Mouse (Mus musculus) adrenal gland, postnatal 25 days (tissue): Measurements from ENCODE around the gene Ccdc6. TPM values are rescaled to one million over a fixed set of nuclear protein-coding genes. Genes with fewer than 3 reads are reported as not detected.

ENCODE experiments used
- DNase-seq: peaks from one replicate; pipeline ENCODE4 v3.0.0; 2021; ENCODE audit warnings: mixed read lengths
- total RNA-seq: library from RNA; stranded (reverse); gene quantifications from 2 replicates; pipeline ENCODE4 v1.2.3, GENCODE M21; 2021

Gene Ccdc6
- total RNA-seq, 1 experiment from 2014 or later = 50.0 TPM

DNA sequence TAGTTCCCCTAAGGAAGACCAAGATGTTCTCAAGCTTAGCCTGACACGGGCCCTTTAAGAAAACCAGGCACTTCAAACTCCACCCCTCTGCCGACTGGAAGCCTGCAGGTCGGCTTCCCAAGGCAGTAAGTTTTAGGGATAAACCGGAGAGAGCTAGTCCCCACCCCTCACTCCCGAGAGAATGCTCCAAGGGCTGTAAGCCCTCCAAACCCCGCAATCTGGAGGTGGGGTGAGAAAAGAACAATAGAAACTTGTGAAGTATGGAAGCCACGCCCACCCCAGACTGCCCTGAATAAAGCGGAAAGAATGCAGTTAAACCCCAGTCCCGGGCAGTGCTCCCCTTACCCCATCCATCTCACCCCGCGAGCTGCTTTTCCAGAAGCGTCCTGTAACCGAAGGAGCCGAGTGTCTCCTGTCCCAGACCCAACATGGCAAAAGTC is 1.9 kb upstream of the Ccdc6 start:
- DNase-seq = peak; percentile 53

DNA sequence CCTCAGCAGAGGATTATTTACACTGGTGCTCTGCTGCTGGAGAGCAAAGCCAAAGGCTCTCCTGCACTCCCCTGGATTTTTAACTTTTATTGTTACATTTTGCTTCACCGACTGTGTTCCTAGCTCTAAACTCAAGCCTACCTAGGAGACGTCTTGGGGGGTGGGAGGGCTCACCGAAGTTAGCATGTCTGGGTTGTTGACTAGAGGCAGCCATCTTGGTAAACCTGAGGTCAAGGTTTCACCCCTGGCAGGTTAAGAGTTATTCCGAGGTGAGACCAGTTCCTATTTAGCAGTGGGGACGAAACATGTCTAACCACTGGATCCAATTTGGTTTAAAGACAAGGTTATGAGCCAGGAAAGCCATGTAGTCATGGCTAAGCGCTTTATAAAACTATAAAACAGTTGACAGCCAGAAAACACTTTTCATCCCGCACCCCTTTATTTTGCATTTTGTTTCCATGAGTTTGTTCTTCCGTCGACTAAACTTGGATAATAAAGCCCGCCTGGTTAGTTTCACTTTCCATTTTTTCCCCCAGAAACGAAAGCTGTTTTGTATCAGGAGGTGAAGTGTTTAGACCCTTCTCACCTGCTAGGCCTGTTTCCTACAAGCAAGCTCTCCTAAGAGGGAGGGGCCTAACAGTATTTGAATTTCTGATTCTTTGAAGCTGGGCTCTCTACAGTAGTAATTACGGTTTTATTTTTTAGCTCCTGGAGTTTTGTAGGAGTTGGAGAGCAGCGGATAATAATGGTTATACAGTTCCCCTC is 1.2 kb upstream of the Ccdc6 start:
- DNase-seq = no peak

DNA sequence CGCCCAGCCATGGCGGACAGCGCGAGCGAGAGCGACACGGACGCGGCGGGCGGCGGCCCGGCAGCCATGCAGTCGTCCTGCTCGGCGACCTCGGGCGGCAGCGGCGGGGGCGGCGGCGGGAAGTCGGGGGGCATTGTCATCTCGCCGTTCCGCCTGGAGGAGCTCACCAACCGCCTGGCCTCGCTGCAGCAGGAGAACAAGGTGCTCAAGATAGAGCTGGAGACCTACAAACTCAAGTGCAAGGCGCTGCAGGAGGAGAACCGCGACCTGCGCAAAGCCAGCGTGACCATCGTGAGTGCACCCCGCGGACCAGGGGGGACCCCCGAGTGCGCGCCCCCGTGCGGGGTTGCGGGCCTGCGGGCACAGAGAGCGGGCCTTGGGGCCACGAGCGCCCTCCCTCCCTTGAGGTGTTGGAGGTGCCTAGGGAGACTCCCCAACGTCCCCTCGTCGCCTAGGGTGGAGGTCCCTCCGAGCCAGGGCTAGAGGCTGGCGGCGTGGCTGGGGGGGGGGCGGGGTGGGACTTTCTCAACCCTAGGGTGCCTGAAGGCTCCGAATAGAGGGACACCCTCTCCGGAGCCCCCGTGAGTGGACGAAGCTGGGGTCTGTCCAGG is 475 bp downstream of the Ccdc6 start:
- peak; percentile 41 for DNase-seq

DNA sequence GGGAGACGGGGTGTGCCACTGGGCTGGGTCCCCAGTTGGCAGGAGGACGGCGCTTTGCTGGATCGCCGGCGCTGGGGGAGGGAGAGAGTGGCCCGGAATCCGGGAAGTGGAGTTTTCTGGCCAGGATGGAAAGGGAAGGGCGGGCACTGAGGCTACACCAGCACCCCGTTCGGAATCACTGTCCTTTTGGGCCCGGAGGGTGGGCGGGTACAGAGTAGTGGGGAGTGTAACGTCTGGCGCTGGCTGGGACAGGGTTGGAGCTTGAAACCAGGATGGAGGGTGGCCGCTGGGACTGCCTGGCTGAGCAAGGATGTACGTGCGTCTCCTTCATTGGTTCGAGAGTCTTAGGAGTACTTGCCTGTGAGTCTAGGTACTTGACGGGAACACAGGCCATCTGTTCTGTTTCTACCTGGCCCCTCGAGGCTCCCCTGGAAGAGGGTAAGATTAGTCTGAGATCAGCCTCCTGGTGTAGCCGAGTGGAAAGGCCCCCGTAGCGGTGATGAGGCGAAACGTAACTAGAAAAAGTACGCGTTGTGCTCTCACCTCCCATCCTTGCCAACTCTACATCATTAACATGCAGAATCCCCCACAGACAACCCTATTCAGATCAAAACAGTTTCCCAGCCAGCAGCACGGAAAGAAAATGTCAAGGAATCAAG is 1.1 kb downstream of the Ccdc6 start:
- DNase-seq = peak; percentile 58

DNA sequence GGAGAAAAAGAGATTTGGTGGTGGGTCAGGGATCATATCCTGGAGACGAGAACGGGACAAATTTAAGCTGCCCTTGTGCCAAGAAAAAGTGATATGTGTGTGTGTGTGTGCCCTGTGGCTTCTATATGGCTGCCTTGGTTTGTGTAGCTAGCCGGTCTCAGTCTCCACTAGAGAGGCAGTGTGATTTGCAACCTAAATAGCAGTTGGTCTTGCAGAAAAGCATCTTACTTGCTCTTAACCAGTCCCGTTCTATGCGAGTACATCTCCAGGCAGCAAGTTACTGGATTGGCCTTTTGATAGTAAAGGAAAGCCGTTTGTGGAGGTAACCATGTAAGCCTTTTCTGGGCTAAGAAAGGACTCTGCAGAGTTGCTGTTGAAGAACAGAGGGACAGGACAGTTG is 1.7 kb downstream of the Ccdc6 start:
- no peak for DNase-seq

DNA sequence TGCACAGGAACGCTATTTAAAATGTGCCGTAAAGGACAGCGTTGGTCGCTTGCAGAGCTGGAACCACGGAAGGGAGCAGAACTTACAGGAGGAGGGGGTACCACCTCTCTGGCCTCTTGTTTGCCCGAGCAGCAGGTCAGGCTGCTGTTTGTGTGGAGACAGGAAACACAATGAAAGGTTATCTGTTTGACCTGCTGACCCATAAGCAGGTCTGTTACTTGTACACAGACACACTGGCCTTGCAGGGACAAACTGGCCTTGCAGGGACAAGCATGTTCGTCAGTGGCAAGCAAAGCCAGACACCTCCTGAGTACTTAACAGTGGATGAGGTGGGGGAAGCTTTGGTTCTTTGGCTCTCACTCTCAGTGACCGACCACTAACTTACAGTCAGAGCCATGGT is 2.1 kb downstream of the Ccdc6 start:
- DNase-seq = no peak

DNA sequence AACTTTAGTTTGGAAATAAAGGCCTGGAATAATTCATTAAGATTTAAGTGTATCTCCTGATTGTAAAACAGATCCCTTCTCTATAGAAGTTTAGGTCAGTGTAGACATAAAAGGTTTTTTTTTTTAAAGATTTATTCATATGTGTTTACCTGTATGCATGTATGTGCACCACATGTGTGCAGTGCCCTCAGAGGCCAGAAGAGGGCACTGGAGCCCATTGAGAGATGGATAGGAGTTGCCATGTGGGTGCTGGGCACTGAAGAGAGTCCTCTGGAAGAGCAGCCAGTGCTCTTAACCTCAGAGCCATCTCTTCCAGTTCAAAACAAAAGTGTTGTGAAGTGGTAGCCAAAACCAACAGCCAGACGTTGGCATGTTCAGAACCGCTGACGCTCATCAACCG is 5.2 kb downstream of the Ccdc6 start:
- DNase-seq = no peak

DNA sequence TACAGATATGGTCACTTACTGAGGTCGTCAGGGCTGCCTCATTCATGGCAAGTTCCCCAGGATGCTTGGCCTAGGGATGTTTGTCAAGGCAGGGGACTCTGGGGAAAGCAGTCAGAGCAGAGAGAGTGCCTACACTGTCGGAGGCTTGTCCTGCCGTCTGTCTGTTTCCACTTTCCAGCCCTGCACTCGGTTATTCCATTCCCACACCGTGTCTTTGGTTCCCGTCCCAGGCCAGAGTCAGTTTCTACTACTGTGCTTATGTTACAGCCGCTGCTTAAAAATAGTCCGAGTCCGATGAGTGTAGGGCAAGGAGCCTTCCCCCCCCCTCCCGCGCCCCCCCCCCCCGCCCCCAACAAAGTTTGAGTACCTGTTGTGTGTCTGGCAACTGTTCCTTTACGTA is 11.1 kb downstream of the Ccdc6 start:
- DNase-seq = no peak

DNA sequence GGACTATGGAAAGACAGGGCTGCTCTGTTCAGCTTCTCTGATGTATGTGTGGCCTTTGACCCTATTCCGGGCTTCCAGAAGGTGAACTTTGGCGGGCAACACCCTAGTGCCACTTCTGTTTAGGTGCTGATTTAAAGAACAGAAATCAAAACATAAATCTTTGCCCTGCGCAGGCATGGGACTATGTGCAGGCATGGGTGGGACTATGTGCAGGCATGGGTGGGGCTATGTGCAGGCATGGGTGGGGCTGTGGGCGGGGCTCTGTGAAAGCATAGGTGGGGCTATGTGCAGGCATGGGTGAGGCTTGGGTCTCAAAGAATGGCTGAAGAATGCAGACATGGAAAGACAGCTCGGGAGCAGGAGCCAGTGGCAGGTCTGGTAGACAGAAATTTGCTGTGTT is 13.1 kb downstream of the Ccdc6 start:
- DNase-seq = no peak

DNA sequence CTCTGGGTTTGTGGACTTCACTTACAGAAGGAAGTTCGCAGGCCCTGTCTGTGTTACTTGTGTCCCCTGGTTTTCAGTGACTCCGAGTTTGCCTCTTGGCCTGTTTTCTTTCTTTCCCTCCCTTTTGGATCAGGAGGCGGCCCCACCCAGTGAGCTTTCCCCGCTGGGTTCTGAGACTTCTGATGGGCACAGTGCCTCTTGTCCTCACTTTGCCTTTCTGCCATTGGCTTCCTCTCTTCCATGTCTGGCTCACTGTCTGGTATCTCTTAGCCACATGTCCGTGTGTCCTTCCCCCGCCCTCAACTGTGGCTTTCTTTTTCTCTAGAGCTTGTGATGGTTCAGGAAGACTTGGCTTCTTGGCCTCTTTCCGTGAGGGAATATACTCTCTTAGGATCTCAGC is 13.9 kb downstream of the Ccdc6 start:
- DNase-seq = no peak

DNA sequence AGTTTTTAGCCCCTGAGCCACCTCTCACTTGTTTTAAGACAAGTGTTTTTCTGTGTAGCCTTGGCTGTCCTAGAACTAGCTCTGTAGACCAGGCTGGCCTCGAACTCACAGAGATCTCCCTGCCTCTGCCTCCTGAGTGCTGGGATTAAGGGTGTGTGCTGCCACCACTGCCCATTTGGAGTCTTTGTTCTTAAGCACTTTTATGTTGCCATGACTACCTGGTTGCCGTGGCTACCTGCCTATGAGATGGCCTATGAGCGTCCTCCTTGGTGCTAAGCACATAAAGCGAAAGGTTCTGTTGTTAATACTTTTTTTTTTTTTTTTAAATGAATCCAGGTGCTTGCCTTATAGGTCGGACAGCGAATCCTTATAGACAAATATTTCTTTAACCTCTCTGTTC is 14.7 kb downstream of the Ccdc6 start:
- DNase-seq = no peak

DNA sequence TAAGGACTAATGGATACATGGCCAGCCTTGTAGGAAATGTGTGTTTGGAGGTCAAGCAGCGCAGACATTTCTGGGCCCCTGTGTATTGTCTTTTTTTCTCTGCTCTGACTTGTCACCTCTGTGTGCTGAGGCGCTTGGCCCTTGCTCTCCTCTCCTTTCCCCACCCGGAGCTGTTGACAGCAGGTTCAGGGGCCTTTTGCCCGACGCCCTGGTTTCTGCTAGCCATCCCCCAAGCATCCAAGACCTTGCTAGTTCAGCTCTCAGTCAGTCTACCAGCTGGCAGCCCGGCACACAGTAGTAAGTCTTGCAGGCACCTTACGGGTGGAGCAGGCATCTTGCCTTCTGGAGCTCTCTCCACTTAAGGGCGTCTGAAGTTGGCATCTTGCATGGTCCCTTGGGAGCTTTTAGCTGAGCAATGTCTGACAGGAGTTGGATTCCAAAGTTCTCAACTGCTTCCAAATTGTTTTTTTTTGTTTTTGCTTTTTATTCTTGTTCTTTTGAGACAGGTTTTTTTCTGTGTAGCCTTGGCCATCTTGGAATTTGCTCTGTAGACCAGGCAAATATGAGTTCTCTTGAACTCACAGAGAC is 17.2 kb downstream of the Ccdc6 start:
- DNase-seq = no peak

DNA sequence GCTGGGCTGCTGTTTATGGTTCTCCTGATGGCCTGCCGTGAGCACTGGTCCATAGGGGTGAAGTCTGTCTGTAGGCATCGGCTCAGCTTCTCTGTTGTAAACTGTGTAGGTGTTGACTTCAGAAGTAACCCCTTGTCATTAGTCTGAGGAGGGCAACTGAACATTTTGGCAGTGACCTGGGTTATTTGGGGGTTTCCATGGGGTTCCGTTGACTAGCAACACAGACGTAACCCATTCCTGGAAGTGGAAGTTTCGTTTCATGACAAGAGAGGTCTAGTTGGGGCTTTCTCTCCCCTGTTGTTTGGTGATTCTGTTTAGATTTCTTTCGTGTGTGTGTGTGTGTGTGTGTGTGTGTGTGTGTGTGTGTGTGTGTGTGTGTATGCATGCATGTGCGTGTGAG is 19.5 kb downstream of the Ccdc6 start:
- DNase-seq = no peak

DNA sequence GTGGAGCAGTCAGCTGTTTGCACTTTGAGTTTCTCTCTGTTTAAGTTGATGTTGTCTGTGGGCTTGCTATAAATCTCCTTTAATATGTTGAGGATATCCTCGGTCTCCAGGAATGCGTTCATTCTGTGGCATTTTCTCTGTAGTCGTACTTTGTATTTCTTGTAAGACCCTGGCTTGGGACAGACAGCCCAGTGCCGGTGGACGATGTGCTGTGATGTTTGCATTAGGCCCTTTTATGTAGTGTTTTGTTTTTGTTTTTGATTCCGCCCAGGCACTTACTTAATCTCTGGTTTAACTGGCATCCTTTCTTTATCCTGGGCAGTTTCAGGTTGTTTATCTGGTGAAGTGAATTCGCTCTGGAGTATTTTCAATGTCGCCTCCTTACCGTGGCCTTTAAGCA is 22.5 kb downstream of the Ccdc6 start:
- no peak for DNase-seq

DNA sequence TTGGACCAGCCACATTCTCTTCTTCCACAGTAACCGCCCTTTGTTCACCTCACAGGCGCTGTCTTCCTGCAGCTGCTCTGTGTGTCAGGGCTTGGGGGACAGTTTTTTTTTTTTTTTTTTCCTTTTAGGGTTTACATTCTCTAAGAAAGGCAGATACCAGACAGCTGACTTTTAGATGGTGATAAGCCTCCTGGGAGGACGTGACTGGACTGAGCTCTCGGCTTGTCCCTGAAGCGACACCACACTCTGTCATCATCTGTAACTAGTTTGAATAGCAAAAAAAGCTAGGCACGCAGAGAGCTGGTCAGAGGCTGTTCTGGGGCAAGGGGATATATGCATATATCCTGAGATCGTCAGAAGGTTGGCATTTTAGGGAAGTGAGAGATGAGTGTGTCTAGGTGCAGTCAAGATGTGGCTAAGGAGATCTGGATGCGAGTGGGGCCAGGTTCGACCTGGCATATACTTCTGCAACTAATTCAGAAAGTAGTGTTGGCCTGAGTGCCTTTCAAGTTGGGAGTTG is 23.0 kb downstream of the Ccdc6 start:
- DNase-seq = peak; percentile 19

DNA sequence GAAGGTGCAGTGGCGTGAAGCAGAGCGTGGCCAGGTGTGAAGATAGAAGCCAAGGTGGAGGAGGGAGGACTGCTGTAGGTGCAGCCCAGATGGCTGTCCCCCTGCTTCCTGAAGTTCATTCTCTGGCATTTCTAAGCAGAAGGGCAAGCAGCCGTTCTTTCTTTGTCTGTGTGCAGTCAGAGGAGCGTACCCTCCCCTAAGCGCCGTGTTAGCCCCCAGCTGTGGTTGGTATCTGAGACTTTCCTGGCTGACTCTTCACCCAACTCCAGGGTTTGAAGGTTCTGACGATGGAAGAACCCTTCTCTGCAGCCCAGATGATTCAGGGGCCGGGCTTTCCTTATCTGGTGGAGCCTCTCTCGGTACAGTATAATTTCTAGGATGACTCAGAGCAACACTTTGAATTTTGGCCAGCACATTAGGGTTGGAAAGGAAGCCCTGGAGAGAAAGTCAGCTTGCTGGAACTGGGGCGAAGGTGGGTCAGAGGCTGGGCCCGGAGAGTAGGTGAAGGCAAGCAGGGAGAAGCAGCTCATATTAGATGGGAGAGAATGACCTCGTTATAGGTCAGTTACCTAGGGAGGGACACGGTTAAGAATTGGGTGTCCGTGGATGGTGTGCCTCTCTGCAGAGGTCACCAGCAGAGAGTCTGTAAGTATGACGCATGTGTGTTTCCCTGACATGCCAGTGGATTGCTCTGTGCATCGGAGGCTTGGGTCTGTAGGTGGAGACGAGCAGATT is 23.9 kb downstream of the Ccdc6 start:
- DNase-seq = peak; percentile 53

DNA sequence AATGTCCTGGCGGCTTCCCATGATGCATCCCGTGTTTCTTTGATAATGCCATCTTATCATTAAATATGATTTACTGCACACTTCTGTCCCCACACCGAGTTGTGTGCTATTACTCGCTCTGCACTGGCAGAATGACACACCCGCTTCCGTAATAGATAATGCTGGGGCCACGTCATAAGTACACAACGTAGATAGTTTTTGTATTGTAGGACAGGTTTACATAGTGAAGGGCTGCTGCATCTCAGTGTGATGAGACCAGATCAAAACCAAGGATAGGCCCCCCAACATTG is 24.4 kb downstream of the Ccdc6 start:
- no peak for DNase-seq

DNA sequence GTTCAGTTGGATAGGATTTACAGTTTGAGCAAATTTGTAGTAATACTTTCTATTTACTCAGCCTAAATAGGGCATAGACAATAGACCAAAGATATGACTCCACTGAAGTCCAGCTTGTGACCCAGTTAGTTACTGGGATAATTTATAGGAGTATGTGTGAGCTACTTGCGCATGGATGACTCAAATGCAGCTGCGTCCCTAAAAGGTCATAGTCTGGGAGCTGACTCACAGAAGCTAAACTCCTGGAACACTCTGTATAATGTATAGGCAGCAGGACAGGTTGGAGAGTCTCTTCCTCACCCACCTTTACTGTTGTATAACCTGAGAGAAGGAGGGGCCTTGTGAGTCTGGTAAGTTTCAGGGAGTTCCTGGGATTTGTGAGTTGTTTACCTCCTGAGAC is 26.5 kb downstream of the Ccdc6 start:
- no peak for DNase-seq

DNA sequence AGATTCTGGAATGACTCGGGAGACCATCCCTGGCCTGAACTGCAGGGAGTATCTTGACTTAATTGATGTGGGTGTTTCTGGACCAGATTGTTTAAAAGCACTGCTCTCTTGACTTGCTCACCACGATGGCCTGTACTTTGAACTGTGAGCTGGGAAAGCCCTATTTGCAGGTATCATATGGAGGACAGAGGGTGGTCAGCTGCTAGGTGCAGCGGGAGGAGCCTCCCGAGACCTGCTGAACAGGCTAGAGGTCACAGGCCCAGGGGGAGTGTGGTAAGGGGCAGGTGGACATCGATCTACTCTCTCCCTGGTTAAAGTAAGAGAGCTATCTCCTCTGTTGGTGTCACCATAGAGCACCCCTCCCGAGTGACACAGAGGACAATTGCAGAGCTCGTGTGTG is 28.6 kb downstream of the Ccdc6 start:
- DNase-seq = no peak

DNA sequence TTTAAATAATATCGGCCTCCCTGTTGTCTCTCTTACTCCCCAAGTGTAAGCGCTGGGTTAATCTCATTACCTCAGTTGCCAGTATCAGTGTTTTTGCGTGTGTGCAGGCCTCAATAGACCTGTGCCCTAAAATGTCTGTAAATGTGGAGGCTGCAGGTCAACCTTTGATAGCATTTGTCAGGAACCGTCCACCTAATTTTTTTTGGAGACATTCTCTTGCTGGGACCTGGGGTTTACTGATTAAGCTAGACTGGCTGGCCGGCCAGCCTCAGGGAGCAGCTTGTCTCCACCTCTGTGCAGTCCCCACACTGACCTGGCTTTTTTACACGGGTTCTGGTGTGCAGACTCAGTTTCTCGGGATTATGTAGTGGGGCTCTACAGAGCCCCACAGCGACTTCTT is 30.4 kb downstream of the Ccdc6 start:
- no peak for DNase-seq

DNA sequence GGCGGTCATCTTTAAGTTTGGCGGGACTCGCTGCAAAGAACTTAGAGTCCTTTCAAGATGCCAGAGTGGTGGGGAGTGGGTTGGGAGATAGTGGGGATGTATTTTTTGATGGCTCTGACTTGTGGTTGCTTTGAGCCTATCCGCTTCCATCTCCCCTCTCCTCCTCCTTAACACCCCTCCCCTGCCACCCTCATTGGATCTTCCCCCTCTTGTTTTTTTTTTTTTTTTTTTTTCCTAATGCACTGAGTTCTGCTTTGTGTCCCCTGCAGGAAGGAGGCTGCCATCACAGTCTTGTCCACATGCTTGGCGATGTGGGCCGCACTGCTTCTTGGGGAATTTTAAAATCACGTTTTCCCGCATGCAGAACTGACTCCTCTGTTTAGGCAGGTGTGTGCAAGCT is 31.5 kb downstream of the Ccdc6 start:
- DNase-seq = no peak

DNA sequence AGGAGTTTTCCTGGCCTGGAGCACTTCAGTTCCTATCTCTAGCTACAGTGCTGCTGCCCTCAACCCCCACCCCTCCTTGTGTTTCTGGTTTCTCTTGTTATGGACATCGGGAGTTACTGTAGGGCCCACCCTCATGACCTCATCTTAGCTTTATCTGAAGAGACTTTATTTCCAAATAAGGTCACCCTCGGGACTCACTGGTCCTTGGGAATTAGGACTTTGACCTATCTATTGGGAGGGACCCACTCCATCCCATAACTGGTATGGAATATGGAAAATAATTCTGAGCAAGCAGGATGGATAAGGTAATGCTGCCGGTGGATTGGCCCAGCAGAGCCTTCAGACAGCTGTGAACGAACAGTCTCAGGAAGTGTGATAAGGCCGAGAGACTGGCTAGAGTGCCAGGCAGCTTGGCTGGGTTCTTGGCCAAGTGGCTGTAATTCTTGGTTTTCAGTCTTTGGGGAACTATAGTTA is 35.2 kb downstream of the Ccdc6 start:
- DNase-seq = no peak

DNA sequence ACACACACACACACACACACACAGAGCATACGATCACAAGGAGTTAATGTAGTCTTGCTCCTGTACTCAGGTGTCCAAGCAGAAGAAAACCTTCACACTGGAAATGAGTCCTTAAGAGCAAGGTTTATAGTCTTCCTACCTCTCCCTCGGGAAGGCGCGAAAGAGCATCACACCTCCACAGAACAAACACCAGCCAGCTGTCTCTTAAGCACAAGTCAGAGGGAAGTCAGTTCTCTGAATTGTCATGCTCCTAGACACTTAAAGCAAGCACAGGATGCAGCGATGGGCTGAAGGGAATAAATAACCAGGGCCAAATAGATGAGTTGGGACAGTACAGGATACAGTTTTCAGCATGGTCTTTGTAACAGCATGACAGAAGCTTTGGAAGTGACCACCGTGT is 35.8 kb downstream of the Ccdc6 start:
- DNase-seq = no peak
